Mouse (Mus musculus): ENCODE measurements around the gene Sc5d. TPM values are rescaled to one million over a fixed set of nuclear protein-coding genes. Genes with fewer than 3 reads are reported as not detected.

Gene Sc5d
- polyA plus RNA-seq, 1 experiment from 2014 or later, result 59.6 TPM

- no peak overlapping the region for H3K27ac ChIP-seq (ENCODE audit: low read length)
- H3K4me3 ChIP-seq (ENCODE audit: low read depth, low read length), result no peak overlapping the region
- H3K4me1 ChIP-seq (ENCODE audit: control insufficient read depth, insufficient read depth, low read length), result no peaks in the 10 kb centered on the region
- H3K36me3 ChIP-seq (ENCODE audit: control insufficient read depth, insufficient read depth, low read length), result no peaks in the 10 kb centered on the region
- no peak overlapping the region for H3K9ac ChIP-seq (replicated peaks; ENCODE audit: low read depth, low read length)
- ATAC-seq (ENCODE audit: insufficient number of reproducible peaks, insufficient read depth, low FRiP score, low read depth), result no peak
- 62% methylated on average over 12 of the region's 12 CpGs for WGBS
- H3K9me3 ChIP-seq (ENCODE audit: control insufficient read depth, low read depth, low read length), result no peaks in the 10 kb centered on the region
- no peaks in the 10 kb centered on the region for H3K27me3 ChIP-seq (ENCODE audit: control insufficient read depth, insufficient read depth, low read length)
- no peak overlapping the region for H3K4me2 ChIP-seq (replicated peaks; ENCODE audit: low read depth, low read length)
These were observed 44.9 kb downstream of the Sc5d start for GRCm38 (mm10) chr9:42219001-42219660.

- Histone ChIP-seq H3K27ac (ENCODE audit: low read length) (no peak overlapping the region), H3K27me3 (ENCODE audit: control insufficient read depth, insufficient read depth, low read length) (no peaks in the 10 kb centered on the region), H3K9me3 (ENCODE audit: control insufficient read depth, low read depth, low read length) (no peaks in the 10 kb centered on the region), H3K4me1 (ENCODE audit: control insufficient read depth, insufficient read depth, low read length) (no peaks in the 10 kb centered on the region), H3K4me3 (ENCODE audit: low read depth, low read length) (no peak overlapping the region), H3K4me2 (replicated peaks; ENCODE audit: low read depth, low read length) (no peak overlapping the region), H3K9ac (replicated peaks; ENCODE audit: low read depth, low read length) (no peak overlapping the region), H3K36me3 (ENCODE audit: control insufficient read depth, insufficient read depth, low read length) (no peaks in the 10 kb centered on the region)
- 79% methylated on average over 10 of the region's 10 CpGs for WGBS
- no peak for ATAC-seq (ENCODE audit: insufficient number of reproducible peaks, insufficient read depth, low FRiP score, low read depth)
These were observed 46.4 kb downstream of the Sc5d start for GRCm38 (mm10) chr9:42217685-42218084.

GRCm38 (mm10) chr9:42214116-42214515 is 49.9 kb downstream of the Sc5d start:
- Histone ChIP-seq H3K27me3 (ENCODE audit: control insufficient read depth, insufficient read depth, low read length) (no peaks in the 10 kb centered on the region), H3K9me3 (ENCODE audit: control insufficient read depth, low read depth, low read length) (no peaks in the 10 kb centered on the region), H3K4me3 (ENCODE audit: low read depth, low read length) (no peak overlapping the region), H3K4me1 (ENCODE audit: control insufficient read depth, insufficient read depth, low read length) (no peaks in the 10 kb centered on the region), H3K9ac (replicated peaks; ENCODE audit: low read depth, low read length) (no peak overlapping the region), H3K4me2 (replicated peaks; ENCODE audit: low read depth, low read length) (no peak overlapping the region), H3K27ac (ENCODE audit: low read length) (no peak overlapping the region), H3K36me3 (ENCODE audit: control insufficient read depth, insufficient read depth, low read length) (no peaks in the 10 kb centered on the region)
- 87% methylated on average over 1 of the region's 1 CpGs for WGBS
- no peak for ATAC-seq (ENCODE audit: insufficient number of reproducible peaks, insufficient read depth, low FRiP score, low read depth)

GRCm38 (mm10) chr9:42213142-42213541 is 50.9 kb downstream of the Sc5d start:
- H3K4me1 ChIP-seq (ENCODE audit: control insufficient read depth, insufficient read depth, low read length), result no peaks in the 10 kb centered on the region
- no peak overlapping the region for H3K9ac ChIP-seq (replicated peaks; ENCODE audit: low read depth, low read length)
- no peak overlapping the region for H3K4me2 ChIP-seq (replicated peaks; ENCODE audit: low read depth, low read length)
- H3K4me3 ChIP-seq (ENCODE audit: low read depth, low read length), result no peak overlapping the region
- no peaks in the 10 kb centered on the region for H3K36me3 ChIP-seq (ENCODE audit: control insufficient read depth, insufficient read depth, low read length)
- H3K27ac ChIP-seq (ENCODE audit: low read length), result no peak overlapping the region
- H3K9me3 ChIP-seq (ENCODE audit: control insufficient read depth, low read depth, low read length), result no peaks in the 10 kb centered on the region
- no peak for ATAC-seq (ENCODE audit: insufficient number of reproducible peaks, insufficient read depth, low FRiP score, low read depth)
- H3K27me3 ChIP-seq (ENCODE audit: control insufficient read depth, insufficient read depth, low read length), result no peaks in the 10 kb centered on the region
- 76% methylated on average over 1 of the region's 1 CpGs for WGBS

- WGBS, result 76% methylated on average over 6 of the region's 6 CpGs
- H3K9me3 ChIP-seq (ENCODE audit: control insufficient read depth, low read depth, low read length), result no peaks in the 10 kb centered on the region
- H3K36me3 ChIP-seq (ENCODE audit: control insufficient read depth, insufficient read depth, low read length), result no peaks in the 10 kb centered on the region
- H3K9ac ChIP-seq (replicated peaks; ENCODE audit: low read depth, low read length), result no peak overlapping the region
- no peaks in the 10 kb centered on the region for H3K4me1 ChIP-seq (ENCODE audit: control insufficient read depth, insufficient read depth, low read length)
- no peak overlapping the region for H3K4me2 ChIP-seq (replicated peaks; ENCODE audit: low read depth, low read length)
- ATAC-seq (ENCODE audit: insufficient number of reproducible peaks, insufficient read depth, low FRiP score, low read depth), result no peak
- no peak overlapping the region for H3K4me3 ChIP-seq (ENCODE audit: low read depth, low read length)
- no peak overlapping the region for H3K27ac ChIP-seq (ENCODE audit: low read length)
- H3K27me3 ChIP-seq (ENCODE audit: control insufficient read depth, insufficient read depth, low read length), result no peaks in the 10 kb centered on the region
These were observed 54.4 kb downstream of the Sc5d start for GRCm38 (mm10) chr9:42209666-42210065.

GRCm38 (mm10) chr9:42208463-42208862 is 55.6 kb downstream of the Sc5d start:
- H3K27me3 ChIP-seq (ENCODE audit: control insufficient read depth, insufficient read depth, low read length), result no peaks in the 10 kb centered on the region
- H3K4me2 ChIP-seq (replicated peaks; ENCODE audit: low read depth, low read length), result no peak overlapping the region
- H3K4me3 ChIP-seq (ENCODE audit: low read depth, low read length), result no peak overlapping the region
- WGBS, result 40% methylated on average over 5 of the region's 5 CpGs
- no peak for ATAC-seq (ENCODE audit: insufficient number of reproducible peaks, insufficient read depth, low FRiP score, low read depth)
- H3K9me3 ChIP-seq (ENCODE audit: control insufficient read depth, low read depth, low read length), result no peaks in the 10 kb centered on the region
- no peak overlapping the region for H3K27ac ChIP-seq (ENCODE audit: low read length)
- H3K4me1 ChIP-seq (ENCODE audit: control insufficient read depth, insufficient read depth, low read length), result no peaks in the 10 kb centered on the region
- no peaks in the 10 kb centered on the region for H3K36me3 ChIP-seq (ENCODE audit: control insufficient read depth, insufficient read depth, low read length)
- H3K9ac ChIP-seq (replicated peaks; ENCODE audit: low read depth, low read length), result no peak overlapping the region

- H3K4me3 ChIP-seq (ENCODE audit: low read depth, low read length), result no peak overlapping the region
- no peak for ATAC-seq (ENCODE audit: insufficient number of reproducible peaks, insufficient read depth, low FRiP score, low read depth)
- H3K9me3 ChIP-seq (ENCODE audit: control insufficient read depth, low read depth, low read length), result no peaks in the 10 kb centered on the region
- H3K4me1 ChIP-seq (ENCODE audit: control insufficient read depth, insufficient read depth, low read length), result no peaks in the 10 kb centered on the region
- no peak overlapping the region for H3K27ac ChIP-seq (ENCODE audit: low read length)
- H3K36me3 ChIP-seq (ENCODE audit: control insufficient read depth, insufficient read depth, low read length), result no peaks in the 10 kb centered on the region
- no peak overlapping the region for H3K9ac ChIP-seq (replicated peaks; ENCODE audit: low read depth, low read length)
- no peaks in the 10 kb centered on the region for H3K27me3 ChIP-seq (ENCODE audit: control insufficient read depth, insufficient read depth, low read length)
- WGBS, result 74% methylated on average over 1 of the region's 1 CpGs
- H3K4me2 ChIP-seq (replicated peaks; ENCODE audit: low read depth, low read length), result no peak overlapping the region
These were observed 57.3 kb downstream of the Sc5d start for GRCm38 (mm10) chr9:42206750-42207149.

GRCm38 (mm10) chr9:42202271-42202670 is 61.8 kb downstream of the Sc5d start:
- no peak for ATAC-seq (ENCODE audit: insufficient number of reproducible peaks, insufficient read depth, low FRiP score, low read depth)
- Histone ChIP-seq H3K27ac (ENCODE audit: low read length) (no peak overlapping the region), H3K27me3 (ENCODE audit: control insufficient read depth, insufficient read depth, low read length) (no peaks in the 10 kb centered on the region), H3K4me1 (ENCODE audit: control insufficient read depth, insufficient read depth, low read length) (no peaks in the 10 kb centered on the region), H3K4me2 (replicated peaks; ENCODE audit: low read depth, low read length) (no peak overlapping the region), H3K9me3 (ENCODE audit: control insufficient read depth, low read depth, low read length) (no peaks in the 10 kb centered on the region), H3K9ac (replicated peaks; ENCODE audit: low read depth, low read length) (no peak overlapping the region), H3K36me3 (ENCODE audit: control insufficient read depth, insufficient read depth, low read length) (no peaks in the 10 kb centered on the region), H3K4me3 (ENCODE audit: low read depth, low read length) (no peak overlapping the region)
- 90% methylated on average over 5 of the region's 5 CpGs for WGBS

Measured in stomach, embryonic 14.5 days (tissue).